Mouse (Mus musculus) lung, embryonic 16.5 days (tissue): ENCODE data around the gene Amigo2. TPM values are rescaled to one million over a fixed set of nuclear protein-coding genes. Genes with fewer than 3 reads are reported as not detected.

ENCODE experiments used
- ATAC-seq: fragments of 200-750 bp; cut with Nextera tagmentation; 2 replicates; pipeline ENCODE4 v1.8.0; 2017; ENCODE audit warnings: low read depth, mild to moderate bottlenecking, moderate library complexity
- H3K27ac ChIP-seq: fragments of 300-500 bp; sonication (generic); 2 replicates; pipeline ENCODE4 v1.5.1; 2014; ENCODE audit warnings: mild to moderate bottlenecking, control low read depth, low read length
- H3K27me3 ChIP-seq: fragments of 300-500 bp; sonication (generic); 2 replicates; pipeline ENCODE4 v1.6.1; 2014; ENCODE audit warnings: low read depth, low read length, mixed read lengths; ENCODE audit not compliant: control insufficient read depth, insufficient read depth
- H3K36me3 ChIP-seq: fragments of 300-500 bp; sonication (generic); 2 replicates; pipeline ENCODE4 v1.6.1; 2014; ENCODE audit warnings: low read length; ENCODE audit not compliant: control insufficient read depth, insufficient read depth
- H3K4me1 ChIP-seq: fragments of 300-500 bp; sonication (generic); replicated peaks from 2 replicates; pipeline ENCODE4 v1.6.1; 2014; ENCODE audit warnings: low read length, mixed read lengths; ENCODE audit not compliant: control insufficient read depth, insufficient read depth
- H3K4me2 ChIP-seq: fragments of 300-500 bp; sonication (generic); 2 replicates; pipeline ENCODE4 v1.6.1; 2014; ENCODE audit warnings: low read depth, low read length, control low read depth
- H3K4me3 ChIP-seq: fragments of 300-500 bp; sonication (generic); 2 replicates; pipeline ENCODE4 v1.5.1; 2014; ENCODE audit warnings: mild to moderate bottlenecking, low read length, control low read depth
- H3K9ac ChIP-seq: fragments of 300-500 bp; sonication (generic); 2 replicates; pipeline ENCODE4 v1.6.1; 2014; ENCODE audit warnings: low read length, control low read depth
- H3K9me3 ChIP-seq: fragments of 300-500 bp; sonication (generic); 2 replicates; pipeline ENCODE4 v1.6.1; 2016; ENCODE audit warnings: low read length; ENCODE audit not compliant: control insufficient read depth
- WGBS: fragments of 180-500 bp; shearing (Covaris S2); extraction: QIAGEN DNeasy Blood & Tissue Kit; methylation state at CpG from one replicate; pipeline ENCODE4 v1.1.7; 2014; 5-methylcytosine and 5-hydroxymethylcytosine counted together
- polyA plus RNA-seq: library from polyadenylated mRNA; unstranded; fragments of >200 nt; fragmentation: Nextera tagmentation; extraction: Ambion mirVana; gene quantifications from 2 replicates; pipeline ENCODE4 v1.2.1, GENCODE M21; 2015

The Amigo2 gene
- polyA plus RNA-seq, 1 experiment from 2014 or later = 4.6 TPM

- Histone ChIP-seq H3K27ac (no peak overlapping the region), H3K27me3 (no peaks in the 10 kb centered on the region), H3K4me3 (no peak overlapping the region), H3K36me3 (no peaks in the 10 kb centered on the region), H3K9ac (no peak overlapping the region), H3K4me2 (no peak overlapping the region), H3K4me1 (peaks cover 13% of the 10 kb centered on the region; the same call in 1 of the 2 replicates), H3K9me3 (no peaks in the 10 kb centered on the region)
- 58% methylated on average over 5 of the region's 5 CpGs for WGBS
- no peak for ATAC-seq
Observed at GRCm38 (mm10) chr15:97284201-97284600, 37.1 kb upstream of the Amigo2 start.

GRCm38 (mm10) chr15:97282572-97282881, 35.4 kb upstream of the Amigo2 start:
- Histone ChIP-seq H3K36me3 (no peaks in the 10 kb centered on the region), H3K9me3 (no peaks in the 10 kb centered on the region), H3K4me1 (peaks cover 13% of the 10 kb centered on the region; the same call in 1 of the 2 replicates), H3K27ac (no peak overlapping the region), H3K27me3 (no peaks in the 10 kb centered on the region), H3K9ac (no peak overlapping the region), H3K4me2 (no peak overlapping the region), H3K4me3 (no peak overlapping the region)
- peak; percentile 48 for ATAC-seq
- WGBS = 50% methylated on average over 6 of the region's 6 CpGs

GRCm38 (mm10) chr15:97281712-97282571, 34.9 kb upstream of the Amigo2 start:
- ATAC-seq = peak; percentile 74
- no peaks in the 10 kb centered on the region for H3K27me3 ChIP-seq
- no peak overlapping the region for H3K9ac ChIP-seq
- no peaks in the 10 kb centered on the region for H3K36me3 ChIP-seq
- peaks cover 13% of the 10 kb centered on the region; the same call in 1 of the 2 replicates for H3K4me1 ChIP-seq
- WGBS = 49% methylated on average over 10 of the region's 10 CpGs
- no peaks in the 10 kb centered on the region for H3K9me3 ChIP-seq
- no peak overlapping the region for H3K4me2 ChIP-seq
- H3K4me3 ChIP-seq = no peak overlapping the region
- no peak overlapping the region for H3K27ac ChIP-seq

GRCm38 (mm10) chr15:97280776-97281175, 33.7 kb upstream of the Amigo2 start:
- no peak overlapping the region for H3K4me2 ChIP-seq
- no peak overlapping the region for H3K9ac ChIP-seq
- no peaks in the 10 kb centered on the region for H3K36me3 ChIP-seq
- ATAC-seq = no peak
- peaks cover 13% of the 10 kb centered on the region; the same call in 1 of the 2 replicates for H3K4me1 ChIP-seq
- 44% methylated on average over 9 of the region's 9 CpGs for WGBS
- no peak overlapping the region for H3K4me3 ChIP-seq
- no peak overlapping the region for H3K27ac ChIP-seq
- no peaks in the 10 kb centered on the region for H3K27me3 ChIP-seq
- H3K9me3 ChIP-seq = no peaks in the 10 kb centered on the region

- Histone ChIP-seq H3K36me3 (no peaks in the 10 kb centered on the region), H3K9ac (no peak overlapping the region), H3K27me3 (no peaks in the 10 kb centered on the region), H3K4me3 (no peak overlapping the region), H3K4me1 (peaks cover 13% of the 10 kb centered on the region; the same call in 1 of the 2 replicates), H3K9me3 (no peaks in the 10 kb centered on the region), H3K27ac (no peak overlapping the region), H3K4me2 (no peak overlapping the region)
- ATAC-seq = no peak
- WGBS = 69% methylated on average over 8 of the region's 8 CpGs
Observed at GRCm38 (mm10) chr15:97280131-97280530, 33.0 kb upstream of the Amigo2 start.

GRCm38 (mm10) chr15:97278340-97278948, 31.4 kb upstream of the Amigo2 start:
- no peak overlapping the region for H3K9ac ChIP-seq
- H3K27me3 ChIP-seq = no peaks in the 10 kb centered on the region
- peaks cover 13% of the 10 kb centered on the region; the same call in 1 of the 2 replicates for H3K4me1 ChIP-seq
- H3K9me3 ChIP-seq = no peaks in the 10 kb centered on the region
- H3K4me2 ChIP-seq = no peak overlapping the region
- no peaks in the 10 kb centered on the region for H3K36me3 ChIP-seq
- WGBS = 93% methylated on average over 9 of the region's 9 CpGs
- ATAC-seq = no peak
- no peak overlapping the region for H3K27ac ChIP-seq
- no peak overlapping the region for H3K4me3 ChIP-seq

GRCm38 (mm10) chr15:97277328-97277727, 30.2 kb upstream of the Amigo2 start:
- Histone ChIP-seq H3K27me3 (no peaks in the 10 kb centered on the region), H3K36me3 (no peaks in the 10 kb centered on the region), H3K4me2 (no peak overlapping the region), H3K4me3 (no peak overlapping the region), H3K9me3 (no peaks in the 10 kb centered on the region), H3K4me1 (peaks cover 10% of the 10 kb centered on the region; the same call in 1 of the 2 replicates), H3K27ac (no peak overlapping the region), H3K9ac (no peak overlapping the region)
- WGBS = 77% methylated on average over 10 of the region's 10 CpGs
- no peak for ATAC-seq

- Histone ChIP-seq H3K27ac (no peak overlapping the region), H3K36me3 (no peaks in the 10 kb centered on the region), H3K27me3 (no peaks in the 10 kb centered on the region), H3K4me1 (peaks cover 16% of the 10 kb centered on the region; the same call in 1 of the 2 replicates), H3K4me2 (no peak overlapping the region), H3K9ac (no peak overlapping the region), H3K4me3 (no peak overlapping the region), H3K9me3 (no peaks in the 10 kb centered on the region)
- 60% methylated on average over 20 of the region's 20 CpGs for WGBS
- ATAC-seq = no peak
Observed at GRCm38 (mm10) chr15:97276660-97277153, 29.6 kb upstream of the Amigo2 start.

- ATAC-seq = no peak
- WGBS = 77% methylated on average over 12 of the region's 12 CpGs
- no peak overlapping the region for H3K9ac ChIP-seq
- H3K4me2 ChIP-seq = no peak overlapping the region
- no peaks in the 10 kb centered on the region for H3K9me3 ChIP-seq
- H3K4me1 ChIP-seq = peaks cover 20% of the 10 kb centered on the region; the same call in 1 of the 2 replicates
- H3K36me3 ChIP-seq = no peaks in the 10 kb centered on the region
- H3K27me3 ChIP-seq = no peaks in the 10 kb centered on the region
- H3K4me3 ChIP-seq = no peak overlapping the region
- H3K27ac ChIP-seq = no peak overlapping the region
Observed at GRCm38 (mm10) chr15:97275626-97276395, 28.7 kb upstream of the Amigo2 start.
